Mouse (Mus musculus) ES-Bruce4 (cell line): ENCODE measurements around the gene Pbrm1. TPM values are rescaled to one million over a fixed set of nuclear protein-coding genes. Genes with fewer than 3 reads are reported as not detected.
A peak's percentile ranks its signal among the peaks of the same experiment; 100 is the strongest.

Source experiments
- H3K27ac ChIP-seq: 2 replicates; pipeline ENCODE4 v1.5.1; 2012; ENCODE audit warnings: low read length, inconsistent platforms; ENCODE audit not compliant: insufficient read depth
- H3K27me3 ChIP-seq: 2 replicates; pipeline ENCODE4 v1.6.1; 2012; ENCODE audit warnings: mild to moderate bottlenecking, low read length, inconsistent platforms; ENCODE audit not compliant: control insufficient read depth, poor library complexity, insufficient read depth, severe bottlenecking
- H3K36me3 ChIP-seq: 2 replicates; pipeline ENCODE4 v1.6.1; 2012; ENCODE audit warnings: inconsistent platforms, mild to moderate bottlenecking, low read length, moderate library complexity; ENCODE audit not compliant: control insufficient read depth, poor library complexity, insufficient read depth, severe bottlenecking
- H3K4me1 ChIP-seq: one replicate; pipeline ENCODE4 v1.8.1; 2011; ENCODE audit warnings: low read length; ENCODE audit not compliant: control insufficient read depth, insufficient read depth
- H3K4me3 ChIP-seq: 2 replicates; pipeline ENCODE4 v1.5.1; 2011; ENCODE audit warnings: low read depth, mild to moderate bottlenecking, low read length
- H3K9ac ChIP-seq: 2 replicates; pipeline ENCODE4 v1.6.1; 2012; ENCODE audit warnings: low read depth, mild to moderate bottlenecking, inconsistent platforms; ENCODE audit not compliant: poor library complexity, severe bottlenecking
- H3K9me3 ChIP-seq: replicated peaks from 2 replicates; pipeline ENCODE4 v1.6.1; 2012; ENCODE audit warnings: mild to moderate bottlenecking, low read length, inconsistent platforms; ENCODE audit not compliant: control insufficient read depth, poor library complexity, insufficient read depth, severe bottlenecking
- CTCF ChIP-seq: IDR thresholded peaks from one replicate; pipeline ENCODE4 v1.8.1; 2011; ENCODE audit warnings: low read depth, low read length
- EP300 ChIP-seq: IDR thresholded peaks from 2 replicates; pipeline ENCODE4 v1.6.1; 2011; ENCODE audit warnings: low read depth, low read length; ENCODE audit not compliant: insufficient read depth
- POLR2A ChIP-seq: IDR thresholded peaks from one replicate; pipeline ENCODE4 v1.8.1; 2011; ENCODE audit warnings: low read length; ENCODE audit not compliant: insufficient read depth
- polyA plus RNA-seq: library from polyadenylated mRNA; stranded (reverse); fragments of >200 nt; gene quantifications from 2 replicates; pipeline ENCODE4 v1.2.4, GENCODE M21; 2011; ENCODE audit warnings: low read depth; ENCODE audit not compliant: missing spikeins, insufficient read depth, insufficient read length

The Pbrm1 gene
- 84.5 and 86.9 TPM in 2 replicates for polyA plus RNA-seq

- peak within 1 kb of the TSS; percentile 77 for H3K27ac ChIP-seq
- peak; percentile 56; the same call in 1 of the 2 replicates for TF ChIP-seq EP300
- TF ChIP-seq CTCF: no peak
- peak; percentile 95 for TF ChIP-seq POLR2A
- peaks cover 1% of the 10 kb centered on the region for H3K4me1 ChIP-seq
- peaks cover 49% of the 10 kb centered on the region for H3K36me3 ChIP-seq
- peak within 1 kb of the TSS; percentile 98 for H3K4me3 ChIP-seq
- peak within 1 kb of the TSS; percentile 98 for H3K9ac ChIP-seq
- H3K27me3 ChIP-seq: no peaks in the 10 kb centered on the region
- no peaks in the 10 kb centered on the region; the same call in 1 of the 2 replicates for H3K9me3 ChIP-seq
Measured at GRCm38 (mm10) chr14:31018860-31019291, at the start of gene Pbrm1, which contains the start of gene Gnl3. Gene Pbrm1, plus strand, starts transcription at chr14:31019138. Gene Gnl3, minus strand, starts transcription at chr14:31019152.

- TF ChIP-seq EP300 (no peak), POLR2A (no peak), CTCF (no peak)
- H3K9ac ChIP-seq: no peak overlapping the region
- H3K36me3 ChIP-seq: no peaks in the 10 kb centered on the region
- no peaks in the 10 kb centered on the region for H3K27me3 ChIP-seq
- no peaks in the 10 kb centered on the region for H3K4me1 ChIP-seq
- no peaks in the 10 kb centered on the region for H3K9me3 ChIP-seq
- H3K4me3 ChIP-seq: no peak overlapping the region
- H3K27ac ChIP-seq: no peak overlapping the region
Measured at GRCm38 (mm10) chr14:30974204-30974603, 44.7 kb upstream of the Pbrm1 start.

- Histone ChIP-seq H3K4me1 (no peaks in the 10 kb centered on the region), H3K27ac (no peak overlapping the region), H3K36me3 (no peaks in the 10 kb centered on the region), H3K4me3 (no peak overlapping the region), H3K27me3 (no peaks in the 10 kb centered on the region), H3K9ac (no peak overlapping the region), H3K9me3 (no peaks in the 10 kb centered on the region)
- TF ChIP-seq POLR2A: no peak
- no peak for TF ChIP-seq CTCF
- no peak for TF ChIP-seq EP300
Measured at GRCm38 (mm10) chr14:30976222-30976621, 42.7 kb upstream of the Pbrm1 start.

GRCm38 (mm10) chr14:30996417-30996816, 22.5 kb upstream of the Pbrm1 start:
- H3K27ac ChIP-seq: no peak overlapping the region
- TF ChIP-seq EP300 (no peak), CTCF (no peak), POLR2A (no peak)
- no peaks in the 10 kb centered on the region for H3K9me3 ChIP-seq
- no peak overlapping the region for H3K9ac ChIP-seq
- no peaks in the 10 kb centered on the region for H3K27me3 ChIP-seq
- peaks cover 6% of the 10 kb centered on the region; the same call in 1 of the 2 replicates for H3K36me3 ChIP-seq
- no peak overlapping the region for H3K4me3 ChIP-seq
- H3K4me1 ChIP-seq: no peaks in the 10 kb centered on the region

- H3K4me3 ChIP-seq: no peak overlapping the region
- TF ChIP-seq EP300: no peak
- TF ChIP-seq CTCF: no peak
- peak overlapping the region; percentile 76 for H3K9ac ChIP-seq
- peaks cover 6% of the 10 kb centered on the region; the same call in 1 of the 2 replicates for H3K36me3 ChIP-seq
- no peaks in the 10 kb centered on the region for H3K9me3 ChIP-seq
- H3K27ac ChIP-seq: no peak overlapping the region
- no peaks in the 10 kb centered on the region for H3K4me1 ChIP-seq
- no peaks in the 10 kb centered on the region for H3K27me3 ChIP-seq
Measured at GRCm38 (mm10) chr14:31000356-31000755, 18.6 kb upstream of the Pbrm1 start.

- Histone ChIP-seq H3K27ac (no peak overlapping the region), H3K36me3 (peaks cover 6% of the 10 kb centered on the region; the same call in 1 of the 2 replicates), H3K27me3 (no peaks in the 10 kb centered on the region), H3K9ac (peak overlapping the region; percentile 76), H3K9me3 (no peaks in the 10 kb centered on the region), H3K4me1 (no peaks in the 10 kb centered on the region), H3K4me3 (peak overlapping the region; percentile 97)
- TF ChIP-seq POLR2A: peak; percentile 57
- TF ChIP-seq CTCF: no peak
Measured at GRCm38 (mm10) chr14:31000816-31001306, 18.1 kb upstream of the Pbrm1 start.
